Mouse (Mus musculus): ENCODE results near the gene Mrap. TPM values are rescaled to one million over a fixed set of nuclear protein-coding genes. Genes with fewer than 3 reads are reported as not detected.

Mrap gene
- polyA plus RNA-seq, 1 experiment, result not detected

GRCm38 (mm10) chr16:90760515-90760914 lies 22.5 kb downstream of the Mrap start:
- no peaks in the 10 kb centered on the region for H3K27me3 ChIP-seq (ENCODE audit: control insufficient read depth, insufficient read depth, low read length, poor library complexity, severe bottlenecking)
- H3K27ac ChIP-seq (ENCODE audit: insufficient read depth, low read length), result no peak overlapping the region
- H3K4me3 ChIP-seq (ENCODE audit: low read depth, low read length), result no peak overlapping the region
- no peaks in the 10 kb centered on the region for H3K4me1 ChIP-seq (ENCODE audit: control insufficient read depth, insufficient read depth, low read length)
- TF ChIP-seq CTCF (IDR thresholded peaks at IDR 0.05; ENCODE audit: low read depth, low read length) (no peak), POLR2A (IDR thresholded peaks at IDR 0.05; ENCODE audit: insufficient read depth, low read length) (no peak), EP300 (IDR thresholded peaks at IDR 0.05; ENCODE audit: insufficient read depth, low read depth, low read length) (no peak)
- H3K9me3 ChIP-seq (replicated peaks; ENCODE audit: control insufficient read depth, insufficient read depth, low read length, poor library complexity, severe bottlenecking), result no peaks in the 10 kb centered on the region
- H3K36me3 ChIP-seq (ENCODE audit: control insufficient read depth, insufficient read depth, low read length, poor library complexity, severe bottlenecking), result peaks cover 20% of the 10 kb centered on the region
- no peak overlapping the region for H3K9ac ChIP-seq (ENCODE audit: low read depth, poor library complexity, severe bottlenecking)

GRCm38 (mm10) chr16:90765195-90765877 lies 27.3 kb downstream of the Mrap start:
- TF ChIP-seq POLR2A (IDR thresholded peaks at IDR 0.05; ENCODE audit: insufficient read depth, low read length) (no peak), CTCF (IDR thresholded peaks at IDR 0.05; ENCODE audit: low read depth, low read length) (no peak), EP300 (IDR thresholded peaks at IDR 0.05; ENCODE audit: insufficient read depth, low read depth, low read length) (no peak)
- no peak overlapping the region for H3K27ac ChIP-seq (ENCODE audit: insufficient read depth, low read length)
- no peaks in the 10 kb centered on the region for H3K4me1 ChIP-seq (ENCODE audit: control insufficient read depth, insufficient read depth, low read length)
- H3K9me3 ChIP-seq (replicated peaks; ENCODE audit: control insufficient read depth, insufficient read depth, low read length, poor library complexity, severe bottlenecking), result no peaks in the 10 kb centered on the region
- no peak overlapping the region for H3K9ac ChIP-seq (ENCODE audit: low read depth, poor library complexity, severe bottlenecking)
- no peak overlapping the region for H3K4me3 ChIP-seq (ENCODE audit: low read depth, low read length)
- no peaks in the 10 kb centered on the region for H3K27me3 ChIP-seq (ENCODE audit: control insufficient read depth, insufficient read depth, low read length, poor library complexity, severe bottlenecking)
- H3K36me3 ChIP-seq (ENCODE audit: control insufficient read depth, insufficient read depth, low read length, poor library complexity, severe bottlenecking), result peaks cover 28% of the 10 kb centered on the region

- Histone ChIP-seq H3K27me3 (ENCODE audit: control insufficient read depth, insufficient read depth, low read length, poor library complexity, severe bottlenecking) (no peaks in the 10 kb centered on the region), H3K9ac (ENCODE audit: low read depth, poor library complexity, severe bottlenecking) (no peak overlapping the region), H3K9me3 (replicated peaks; ENCODE audit: control insufficient read depth, insufficient read depth, low read length, poor library complexity, severe bottlenecking) (no peaks in the 10 kb centered on the region), H3K4me3 (ENCODE audit: low read depth, low read length) (no peak overlapping the region), H3K4me1 (ENCODE audit: control insufficient read depth, insufficient read depth, low read length) (no peaks in the 10 kb centered on the region), H3K27ac (ENCODE audit: insufficient read depth, low read length) (no peak overlapping the region), H3K36me3 (ENCODE audit: control insufficient read depth, insufficient read depth, low read length, poor library complexity, severe bottlenecking) (peaks cover 28% of the 10 kb centered on the region)
- TF ChIP-seq CTCF (IDR thresholded peaks at IDR 0.05; ENCODE audit: low read depth, low read length) (no peak), EP300 (IDR thresholded peaks at IDR 0.05; ENCODE audit: insufficient read depth, low read depth, low read length) (no peak), POLR2A (IDR thresholded peaks at IDR 0.05; ENCODE audit: insufficient read depth, low read length) (no peak)
Observed at GRCm38 (mm10) chr16:90766919-90767454, 29.0 kb downstream of the Mrap start.

DNA sequence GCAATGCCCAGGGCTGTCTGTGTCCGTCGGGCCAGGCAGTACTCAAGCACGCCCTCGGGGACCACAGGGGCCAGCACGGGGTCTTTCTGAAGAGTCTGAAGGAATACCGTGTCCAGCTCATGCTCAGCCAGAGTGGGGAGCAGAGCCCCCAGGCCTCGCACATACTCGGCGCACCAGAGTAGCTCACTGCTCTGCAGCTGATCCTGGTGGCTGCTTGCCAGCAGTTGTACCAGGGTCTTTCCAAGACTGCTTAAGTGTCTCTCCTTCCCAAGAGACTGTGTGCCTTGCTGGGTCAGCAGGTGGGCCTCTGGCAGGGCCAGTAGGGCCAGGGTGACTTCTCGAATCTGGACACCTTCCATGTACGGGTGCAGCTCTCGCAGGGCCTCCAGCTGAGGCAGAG lies 36.2 kb downstream of the Mrap start:
- Histone ChIP-seq H3K36me3 (ENCODE audit: control insufficient read depth, insufficient read depth, low read length, poor library complexity, severe bottlenecking) (peaks cover 28% of the 10 kb centered on the region), H3K27me3 (ENCODE audit: control insufficient read depth, insufficient read depth, low read length, poor library complexity, severe bottlenecking) (no peaks in the 10 kb centered on the region), H3K4me3 (ENCODE audit: low read depth, low read length) (no peak overlapping the region), H3K9ac (ENCODE audit: low read depth, poor library complexity, severe bottlenecking) (no peak overlapping the region), H3K27ac (ENCODE audit: insufficient read depth, low read length) (no peak overlapping the region), H3K9me3 (replicated peaks; ENCODE audit: control insufficient read depth, insufficient read depth, low read length, poor library complexity, severe bottlenecking) (no peaks in the 10 kb centered on the region), H3K4me1 (ENCODE audit: control insufficient read depth, insufficient read depth, low read length) (no peaks in the 10 kb centered on the region)
- no peak for TF ChIP-seq CTCF (IDR thresholded peaks at IDR 0.05; ENCODE audit: low read depth, low read length)
- no peak for TF ChIP-seq POLR2A (IDR thresholded peaks at IDR 0.05; ENCODE audit: insufficient read depth, low read length)

DNA sequence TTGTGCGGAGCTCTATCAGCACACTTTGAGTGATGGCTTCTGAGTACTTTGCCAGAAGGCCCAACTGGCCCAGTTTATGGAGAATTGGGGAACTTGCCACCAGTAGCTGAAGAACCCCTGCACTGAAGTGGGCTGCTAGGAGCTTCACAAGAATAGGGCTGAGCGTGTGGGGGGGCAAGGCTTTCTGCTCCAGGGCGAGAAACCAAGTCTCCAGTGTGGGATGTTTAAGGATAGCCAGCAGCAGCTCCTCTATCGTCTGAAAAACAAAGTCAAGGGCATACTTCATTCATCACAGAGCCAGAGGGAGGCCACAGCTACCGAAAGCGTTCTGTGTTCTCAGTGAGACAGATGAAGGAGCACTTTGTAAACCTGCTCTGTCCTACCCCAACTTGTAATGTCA lies 36.6 kb downstream of the Mrap start:
- Histone ChIP-seq H3K4me1 (ENCODE audit: control insufficient read depth, insufficient read depth, low read length) (no peaks in the 10 kb centered on the region), H3K9me3 (replicated peaks; ENCODE audit: control insufficient read depth, insufficient read depth, low read length, poor library complexity, severe bottlenecking) (no peaks in the 10 kb centered on the region), H3K4me3 (ENCODE audit: low read depth, low read length) (no peak overlapping the region), H3K36me3 (ENCODE audit: control insufficient read depth, insufficient read depth, low read length, poor library complexity, severe bottlenecking) (peaks cover 26% of the 10 kb centered on the region), H3K27ac (ENCODE audit: insufficient read depth, low read length) (no peak overlapping the region), H3K27me3 (ENCODE audit: control insufficient read depth, insufficient read depth, low read length, poor library complexity, severe bottlenecking) (no peaks in the 10 kb centered on the region), H3K9ac (ENCODE audit: low read depth, poor library complexity, severe bottlenecking) (no peak overlapping the region)
- TF ChIP-seq POLR2A (IDR thresholded peaks at IDR 0.05; ENCODE audit: insufficient read depth, low read length) (no peak), CTCF (IDR thresholded peaks at IDR 0.05; ENCODE audit: low read depth, low read length) (no peak), EP300 (IDR thresholded peaks at IDR 0.05; ENCODE audit: insufficient read depth, low read depth, low read length) (no peak)

DNA sequence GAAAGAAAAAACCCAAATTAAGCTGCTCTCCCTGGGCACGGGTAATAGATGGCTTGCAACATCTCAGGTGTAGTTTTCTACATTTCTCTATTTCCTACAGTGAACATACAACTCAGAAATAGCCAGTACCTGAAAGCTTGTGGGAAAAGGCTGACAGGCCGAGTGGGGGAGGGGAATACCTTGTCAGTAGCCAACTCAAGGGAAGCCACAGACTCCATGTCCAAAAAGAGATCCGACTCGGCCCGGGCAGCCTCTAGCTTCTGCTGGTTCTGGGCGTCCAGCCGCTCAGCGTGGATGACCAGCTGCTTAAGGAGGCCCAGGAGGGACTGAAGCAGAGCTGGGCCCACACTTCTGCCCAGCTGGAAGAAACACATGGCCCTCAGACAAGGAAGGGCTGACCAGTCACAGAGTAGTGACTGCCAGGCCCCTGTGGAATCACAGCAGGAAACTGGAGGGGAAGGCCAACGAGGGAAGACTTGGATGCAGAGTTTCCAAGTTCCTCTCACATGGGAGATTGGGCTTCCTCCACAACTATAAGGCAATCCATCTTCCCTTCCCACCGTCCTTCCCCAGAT lies 38.0 kb downstream of the Mrap start:
- peaks cover 28% of the 10 kb centered on the region for H3K36me3 ChIP-seq (ENCODE audit: control insufficient read depth, insufficient read depth, low read length, poor library complexity, severe bottlenecking)
- H3K4me3 ChIP-seq (ENCODE audit: low read depth, low read length), result no peak overlapping the region
- TF ChIP-seq POLR2A (IDR thresholded peaks at IDR 0.05; ENCODE audit: insufficient read depth, low read length) (no peak), CTCF (IDR thresholded peaks at IDR 0.05; ENCODE audit: low read depth, low read length) (no peak), EP300 (IDR thresholded peaks at IDR 0.05; ENCODE audit: insufficient read depth, low read depth, low read length) (no peak)
- no peaks in the 10 kb centered on the region for H3K27me3 ChIP-seq (ENCODE audit: control insufficient read depth, insufficient read depth, low read length, poor library complexity, severe bottlenecking)
- no peaks in the 10 kb centered on the region for H3K9me3 ChIP-seq (replicated peaks; ENCODE audit: control insufficient read depth, insufficient read depth, low read length, poor library complexity, severe bottlenecking)
- no peak overlapping the region for H3K27ac ChIP-seq (ENCODE audit: insufficient read depth, low read length)
- no peaks in the 10 kb centered on the region for H3K4me1 ChIP-seq (ENCODE audit: control insufficient read depth, insufficient read depth, low read length)
- H3K9ac ChIP-seq (ENCODE audit: low read depth, poor library complexity, severe bottlenecking), result no peak overlapping the region
